Mouse (Mus musculus): ENCODE data around the gene Pola1.
"Not testable (repeated sequence)": the region's sequence is repeated elsewhere in the genome, so short reads cannot be mapped to it uniquely, and the experiment has no call there.

Gene Pola1

DNA sequence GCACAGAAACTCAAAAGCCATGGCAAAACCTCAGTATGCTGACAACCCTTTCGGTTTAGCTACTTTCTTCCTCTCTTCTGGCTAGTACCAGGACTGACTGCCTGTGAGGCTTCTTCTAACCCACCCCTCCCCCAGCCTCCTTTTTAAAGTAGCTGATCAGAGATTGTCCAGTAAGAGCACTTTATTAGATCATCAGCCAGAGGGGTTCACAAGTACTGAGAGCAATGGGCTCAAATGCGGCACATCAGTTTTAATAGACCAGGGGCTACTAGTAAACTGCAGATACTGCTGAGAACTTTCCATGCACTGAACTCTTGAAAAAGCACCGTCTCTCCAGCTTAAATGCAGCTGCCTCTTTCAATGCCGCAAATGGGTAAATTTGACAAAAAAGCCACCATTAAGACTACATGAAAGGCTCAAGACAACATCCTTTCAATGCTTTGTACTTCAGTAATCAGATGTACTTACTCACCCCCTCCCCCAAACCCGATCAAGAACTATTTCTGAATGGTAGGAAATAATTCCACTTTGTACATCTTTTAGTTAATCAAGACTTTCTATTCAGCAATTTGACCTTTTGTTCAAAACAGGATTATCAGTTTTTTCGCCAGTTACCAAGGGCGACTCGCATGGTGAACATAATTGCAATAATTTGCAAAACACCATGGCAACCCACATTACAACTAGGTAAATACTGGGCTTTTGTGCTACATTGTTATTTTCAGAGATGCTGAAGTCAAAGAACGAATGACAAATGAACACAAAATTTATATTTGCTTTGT, 202.8 kb downstream of the Pola1 start:
- no peak for DNase-seq

DNA sequence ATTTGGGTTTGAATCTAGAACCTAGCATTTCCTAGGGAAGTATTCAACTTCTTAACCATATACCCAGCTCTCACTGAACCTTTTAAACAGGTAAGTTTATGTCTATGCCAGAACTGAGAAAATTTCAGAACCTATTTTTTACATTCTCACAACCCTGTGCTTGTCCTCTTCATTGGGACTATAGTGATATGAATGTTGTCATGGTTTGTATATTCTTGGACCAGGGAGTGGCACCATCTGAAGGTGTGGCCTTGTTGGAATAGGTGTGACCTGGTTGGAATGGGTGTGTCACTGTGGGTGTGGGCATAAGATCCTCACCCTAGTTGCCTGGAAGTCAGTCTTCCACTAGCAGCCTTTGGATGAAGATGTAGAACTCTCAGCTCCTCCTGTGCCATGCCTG, 231.1 kb downstream of the Pola1 start:
- not testable (repeated sequence) for DNase-seq

DNA sequence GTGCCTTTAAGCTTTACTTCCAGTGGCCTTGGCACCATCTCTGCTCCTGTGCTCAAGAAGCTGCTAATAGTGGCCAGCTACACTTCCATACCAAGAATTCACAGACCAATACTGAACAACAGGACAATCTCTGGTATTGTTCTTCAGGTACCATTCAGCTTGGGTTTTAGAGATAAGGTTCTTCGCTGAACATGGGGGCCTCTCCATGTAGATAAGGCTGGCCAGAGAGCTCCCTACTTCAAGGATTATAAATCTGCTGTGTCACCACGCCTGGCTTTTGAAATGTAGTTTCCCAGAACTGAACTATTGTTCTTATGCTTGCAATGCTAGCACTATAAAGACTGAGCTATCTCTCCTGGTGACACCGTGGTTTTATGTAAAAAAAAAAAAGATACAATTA, 234.9 kb downstream of the Pola1 start:
- no peak for DNase-seq

DNA sequence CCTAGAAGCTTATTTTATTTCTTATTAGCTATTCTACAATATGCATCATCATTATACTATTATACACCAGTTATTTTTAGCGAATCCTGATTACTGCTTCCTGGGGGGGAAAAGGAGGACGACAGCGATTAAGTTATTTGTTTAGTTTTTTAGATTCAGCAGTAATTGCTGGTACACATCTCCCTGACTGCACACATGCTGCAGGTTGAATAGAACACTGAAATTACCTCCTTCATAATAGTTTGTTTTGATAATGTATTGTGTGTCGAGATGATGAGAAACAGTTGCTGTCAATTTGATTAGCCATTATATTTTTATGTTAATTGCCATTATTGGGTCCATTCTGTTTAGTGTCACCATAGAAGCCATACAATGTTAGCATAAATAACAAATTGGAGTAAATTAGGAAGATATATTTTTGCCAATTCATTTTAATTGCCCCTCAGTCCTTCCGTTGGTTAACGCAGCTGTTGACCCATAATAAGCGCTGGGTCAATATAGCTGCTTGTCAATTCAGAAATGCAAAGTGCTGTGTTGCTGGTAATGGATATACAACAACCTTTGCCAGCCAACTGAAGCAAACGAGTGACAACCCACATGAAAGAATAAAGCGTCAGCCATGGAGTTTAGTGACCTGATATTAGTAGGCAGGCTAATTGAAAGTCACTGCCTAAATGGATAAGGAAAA, 254.5 kb downstream of the Pola1 start:
- no peak for DNase-seq

DNA sequence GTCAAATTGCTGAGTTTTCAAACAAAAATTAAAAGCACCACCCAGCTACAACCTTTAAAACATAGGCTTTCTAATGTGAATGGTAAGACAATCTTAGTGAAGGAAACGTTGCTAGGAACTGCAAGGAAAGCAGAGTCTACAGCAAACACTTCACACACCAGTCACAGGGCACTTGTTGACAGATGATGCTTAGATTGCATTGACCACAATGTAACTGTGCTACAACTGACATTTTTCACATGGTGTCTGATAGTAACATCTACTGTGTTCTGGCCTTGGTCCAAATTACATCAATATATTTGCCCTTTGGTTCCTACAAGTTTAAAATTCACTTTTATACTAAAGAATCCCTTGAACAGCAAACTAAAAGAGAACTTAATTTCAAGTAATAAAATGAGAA, 258.5 kb downstream of the Pola1 start:
- no peak for DNase-seq

DNA sequence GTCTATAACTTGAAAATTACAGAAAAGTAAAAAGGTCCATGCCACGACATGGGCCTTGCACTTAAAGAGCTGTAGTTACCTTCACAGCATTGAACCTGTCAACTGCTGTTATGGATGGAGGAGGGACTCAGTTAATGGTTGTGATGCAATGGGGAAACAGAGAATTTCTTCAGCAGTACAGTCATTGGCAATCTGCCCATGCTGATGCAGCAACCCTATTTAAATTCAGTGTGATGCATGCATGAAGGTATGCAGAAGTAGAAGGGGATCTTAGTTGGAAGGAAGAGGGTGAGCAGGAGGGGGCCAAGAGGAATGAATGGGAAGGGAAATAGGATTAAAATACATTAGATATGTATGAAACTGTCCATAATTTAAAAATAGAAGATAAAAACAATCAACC, 262.2 kb downstream of the Pola1 start:
- no peak for DNase-seq

DNA sequence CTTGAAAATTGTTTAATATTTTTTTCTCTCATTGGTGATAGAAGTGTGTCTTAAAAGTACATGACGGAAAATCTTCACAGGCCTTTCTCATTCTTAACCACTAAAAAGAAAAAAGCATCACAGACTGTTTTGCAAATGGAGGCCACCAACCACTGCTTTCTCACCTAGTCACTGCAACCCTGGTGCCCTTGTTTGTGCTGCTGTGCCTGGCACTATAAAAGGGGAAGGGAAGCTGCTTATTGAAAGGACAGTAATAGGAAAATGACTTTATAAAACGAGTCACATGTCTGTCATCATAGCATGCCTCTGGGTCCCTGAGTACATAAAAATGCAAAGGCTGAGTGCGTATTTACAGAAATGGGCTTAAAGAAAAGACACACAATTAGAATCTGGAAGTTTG, 263.7 kb downstream of the Pola1 start:
- no peak for DNase-seq

DNA sequence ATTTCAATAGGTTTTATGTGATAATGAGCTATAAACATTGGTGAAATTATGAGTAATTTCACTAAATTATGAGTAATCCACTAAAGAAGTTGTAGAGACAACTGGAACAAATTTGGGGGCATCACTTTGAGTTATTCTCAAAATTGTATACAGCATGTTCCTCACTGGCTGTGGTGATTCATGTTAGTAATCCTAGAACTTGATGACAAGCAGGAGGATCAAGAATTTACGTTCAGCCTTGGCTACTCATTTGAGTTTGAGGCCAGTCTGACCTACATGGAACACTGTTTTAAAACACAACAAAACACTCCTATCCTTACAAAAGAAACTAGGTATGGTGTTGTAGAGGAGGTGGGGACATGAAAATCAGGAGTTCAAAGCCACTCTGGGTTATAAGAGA, 310.6 kb downstream of the Pola1 start:
- no peak for DNase-seq

DNA sequence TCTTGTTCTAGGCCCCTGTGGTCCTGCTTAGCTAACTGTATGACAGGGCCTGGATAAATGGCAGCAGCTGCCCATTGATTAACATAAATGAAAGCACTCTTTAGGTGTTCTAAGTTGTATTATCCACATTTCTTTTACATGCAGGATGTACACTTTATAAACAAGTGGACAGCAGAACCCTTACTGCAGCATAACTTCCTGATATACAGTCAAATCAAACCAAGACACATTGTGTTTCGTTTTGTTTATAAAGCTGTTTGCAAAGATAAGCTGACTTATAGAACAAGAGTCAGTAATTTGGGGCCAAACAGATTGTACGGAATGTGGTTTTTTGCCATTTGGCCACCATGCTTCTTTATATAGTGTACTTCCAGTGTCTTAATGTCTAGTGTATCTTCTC, 312.0 kb downstream of the Pola1 start:
- DNase-seq: no peak

DNA sequence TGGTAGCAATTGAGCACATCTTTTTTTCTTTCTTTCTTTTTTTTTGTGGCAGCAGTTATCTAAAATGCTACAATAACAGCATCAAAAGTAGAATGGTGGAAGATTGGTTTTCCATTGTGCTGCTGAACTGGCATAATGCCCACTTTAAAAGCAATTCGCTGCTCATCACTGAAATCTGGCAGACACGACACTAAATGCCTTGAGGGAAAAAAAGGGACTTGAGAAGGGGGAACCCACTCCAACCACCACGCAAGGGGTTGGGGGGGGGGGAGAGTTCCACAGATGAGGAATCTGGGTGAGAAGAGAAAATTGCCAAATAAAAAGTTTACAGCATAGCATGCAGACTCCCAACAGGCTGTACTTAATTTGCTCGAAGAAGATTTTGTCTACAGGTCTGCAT, 314.4 kb downstream of the Pola1 start:
- DNase-seq: no peak

DNA sequence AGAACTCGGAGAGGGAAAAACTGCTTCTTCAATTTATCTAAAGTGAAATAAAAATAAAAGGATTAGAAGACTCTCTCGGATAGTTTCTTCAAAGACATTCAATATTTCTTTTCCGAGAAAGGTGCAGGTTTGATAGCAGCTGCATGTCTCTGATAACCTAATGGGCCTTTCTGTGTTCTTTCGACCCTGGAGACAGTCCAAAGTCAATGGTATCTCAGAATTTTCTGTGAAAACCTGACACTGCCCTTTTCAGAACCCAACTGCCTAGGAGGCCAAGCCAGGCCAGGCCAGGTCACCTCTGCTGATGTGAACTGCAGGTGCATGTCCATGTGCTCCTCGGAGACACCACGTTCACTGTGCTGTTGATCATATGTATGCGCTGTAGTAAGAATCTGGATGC, 326.2 kb downstream of the Pola1 start:
- no peak for DNase-seq

DNA sequence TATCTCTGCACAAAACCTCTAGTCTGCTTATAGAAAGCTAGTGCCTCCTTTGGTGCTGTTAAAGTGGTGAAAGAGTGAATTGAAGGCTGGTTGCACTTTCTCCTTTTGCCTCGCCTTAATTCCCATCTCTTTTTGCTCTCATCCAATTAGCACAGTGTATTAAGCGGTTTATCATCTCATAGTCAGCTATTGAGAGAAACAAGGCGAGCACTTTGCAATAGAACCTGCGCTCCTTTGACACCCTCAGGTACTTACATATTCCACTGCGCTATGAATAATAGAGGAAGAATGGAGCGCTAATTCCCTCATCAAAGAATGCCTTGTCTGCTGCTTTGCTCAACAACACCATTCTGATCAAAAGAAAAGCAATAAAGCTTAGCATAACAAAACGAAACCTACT, 330.2 kb downstream of the Pola1 start:
- DNase-seq: no peak

DNA sequence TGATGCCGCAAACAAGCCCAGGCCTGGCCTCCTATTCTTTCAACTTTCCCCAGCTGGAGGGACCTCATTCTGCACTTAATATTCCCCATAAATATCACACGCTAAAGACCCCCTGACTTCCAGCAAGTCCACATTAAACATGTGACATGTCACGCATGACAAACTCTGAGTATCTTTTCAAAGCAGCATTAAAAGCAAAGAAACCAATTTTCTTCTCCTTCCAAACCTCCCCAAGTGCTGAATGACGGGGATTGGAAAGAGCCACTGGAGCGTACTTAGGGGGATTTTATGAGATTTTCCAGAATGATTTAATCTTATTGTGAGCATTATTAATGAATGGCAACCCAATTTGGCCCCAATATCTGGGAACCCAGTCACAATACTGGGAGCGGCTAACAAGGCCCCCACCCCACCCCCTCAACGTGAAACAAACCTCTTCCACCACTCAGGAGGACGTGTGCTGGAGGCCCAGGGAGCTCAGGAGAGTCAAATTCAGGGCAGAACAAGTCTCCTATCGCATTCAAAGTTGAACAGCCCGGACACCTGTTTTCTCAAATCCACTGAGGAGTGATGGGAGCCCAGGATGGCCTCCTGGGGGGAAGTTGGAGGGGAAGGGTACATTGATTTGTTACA, 331.7 kb downstream of the Pola1 start:
- DNase-seq: no peak

DNA sequence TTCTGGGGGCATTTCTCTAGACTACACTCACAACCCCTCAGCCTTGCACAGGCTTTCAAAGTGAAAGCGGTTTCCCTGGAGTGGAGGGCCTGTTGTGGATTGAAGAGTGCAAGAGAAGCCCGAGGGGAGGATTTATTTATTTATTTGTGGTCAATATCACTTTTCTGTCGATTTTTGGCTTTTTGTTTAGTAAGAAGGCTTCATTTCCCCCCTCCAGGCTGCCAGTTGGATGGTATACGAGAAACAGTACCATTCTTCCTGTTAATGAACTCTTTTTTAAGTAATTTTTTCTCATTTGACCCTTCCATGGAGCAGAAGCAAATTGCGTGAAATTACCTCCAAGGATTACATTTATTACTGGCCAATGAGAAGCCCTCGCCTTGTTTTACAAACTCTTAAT, 332.2 kb downstream of the Pola1 start:
- no peak for DNase-seq

DNA sequence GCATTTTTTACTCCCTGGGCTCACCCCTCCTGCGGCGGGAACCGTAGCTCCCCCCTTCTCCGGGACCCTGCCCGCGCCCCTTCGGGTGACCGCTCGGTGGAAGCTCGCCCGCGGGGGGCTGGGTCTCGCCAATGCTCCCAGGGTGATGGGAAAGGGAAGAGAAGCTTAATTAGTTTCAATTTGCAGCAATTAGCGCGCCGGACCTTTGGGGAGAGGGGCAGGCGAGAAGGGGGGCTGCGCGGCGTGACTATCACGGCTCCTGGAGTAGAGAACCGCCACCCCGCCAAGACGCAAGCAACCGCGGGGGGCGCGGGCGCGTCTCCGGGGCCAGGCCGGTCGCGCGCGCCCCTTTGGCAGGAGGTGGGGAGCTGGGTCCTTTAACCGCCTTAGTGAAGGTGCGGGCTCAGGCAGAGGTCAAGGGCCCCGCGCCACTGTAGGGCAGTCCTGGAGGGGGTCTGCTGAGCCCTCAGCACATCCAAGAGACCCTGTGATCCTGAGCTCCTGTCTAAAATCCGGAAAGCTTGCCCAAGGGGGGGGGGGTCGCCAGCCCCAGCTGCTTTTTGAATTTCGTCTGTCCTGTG, 332.8 kb downstream of the Pola1 start:
- DNase-seq: no peak

DNA sequence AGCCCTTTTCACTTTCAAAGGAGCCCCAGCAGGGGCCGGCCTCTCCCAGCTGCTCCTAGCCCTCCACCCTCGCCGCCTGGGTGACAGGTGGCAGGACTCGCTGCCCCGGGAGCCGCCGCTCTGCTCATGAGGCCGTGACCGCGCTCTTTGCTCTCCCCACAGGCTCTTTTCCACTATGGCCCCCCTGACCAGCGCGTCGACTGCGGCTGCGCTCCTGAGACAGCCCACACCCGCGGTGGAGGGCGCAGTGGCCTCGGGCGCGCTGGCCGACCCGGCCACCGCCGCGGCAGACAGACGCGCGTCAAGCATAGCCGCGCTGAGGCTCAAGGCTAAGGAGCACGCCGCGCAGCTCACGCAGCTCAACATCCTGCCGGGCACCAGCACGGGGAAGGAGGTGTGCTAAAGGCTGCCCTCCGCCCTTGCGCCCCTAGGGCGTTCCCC, 334.9 kb downstream of the Pola1 start:
- no peak for DNase-seq

DNA sequence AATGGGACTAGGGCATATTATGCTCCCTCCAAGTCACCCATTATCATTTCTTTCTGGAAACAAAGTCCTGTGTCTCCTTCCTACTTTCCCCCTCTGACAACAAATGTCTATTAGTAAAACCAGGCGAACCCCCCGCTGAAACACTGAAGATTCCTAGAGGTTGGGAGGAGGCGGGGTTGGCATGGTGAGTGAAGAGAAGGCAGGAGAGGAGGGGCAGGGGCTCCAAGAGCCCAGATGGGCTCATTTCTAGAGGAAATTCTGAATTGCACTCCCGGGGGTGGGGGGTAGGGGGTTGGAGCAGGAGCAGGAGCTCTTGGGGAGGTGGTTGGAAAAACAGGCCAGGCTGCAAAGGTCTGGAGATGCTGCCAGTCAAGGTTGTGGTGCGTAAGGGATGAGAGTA, 336.1 kb downstream of the Pola1 start:
- DNase-seq: no peak

DNA sequence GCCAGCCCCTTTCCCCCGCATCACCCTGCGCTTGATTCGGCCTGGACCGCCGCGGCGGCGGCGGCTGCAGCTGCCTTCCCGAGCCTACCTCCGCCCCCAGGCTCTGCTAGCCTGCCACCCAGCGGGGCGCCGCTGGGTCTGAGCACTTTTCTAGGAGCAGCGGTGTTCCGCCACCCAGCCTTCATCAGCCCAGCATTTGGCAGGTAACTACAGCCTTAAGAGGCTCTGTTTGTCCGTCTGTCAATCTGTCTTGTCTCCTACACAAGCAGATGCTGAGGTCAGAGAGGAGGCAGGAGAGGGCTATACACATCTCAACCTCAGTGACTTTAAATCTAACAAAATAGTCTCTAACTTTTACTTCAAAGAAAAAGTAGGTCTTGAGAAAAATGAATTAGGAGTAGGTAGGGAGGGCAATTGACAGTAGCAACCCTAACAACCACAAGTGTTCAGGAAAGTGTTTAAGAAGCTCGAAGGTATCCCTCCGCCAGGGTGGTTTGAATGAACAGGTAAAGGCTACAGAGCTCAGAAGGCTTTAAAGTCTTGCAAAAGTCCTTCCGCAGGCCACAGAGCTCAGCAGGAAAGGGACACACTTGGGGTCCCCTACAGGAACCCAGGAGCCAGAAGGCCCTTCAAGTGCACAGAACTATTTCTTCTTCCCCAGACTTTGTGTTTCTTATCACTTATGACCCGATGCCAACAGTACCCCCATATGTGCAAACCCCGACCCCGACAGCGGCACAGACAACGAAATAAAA, 337.0 kb downstream of the Pola1 start:
- DNase-seq: no peak

DNA sequence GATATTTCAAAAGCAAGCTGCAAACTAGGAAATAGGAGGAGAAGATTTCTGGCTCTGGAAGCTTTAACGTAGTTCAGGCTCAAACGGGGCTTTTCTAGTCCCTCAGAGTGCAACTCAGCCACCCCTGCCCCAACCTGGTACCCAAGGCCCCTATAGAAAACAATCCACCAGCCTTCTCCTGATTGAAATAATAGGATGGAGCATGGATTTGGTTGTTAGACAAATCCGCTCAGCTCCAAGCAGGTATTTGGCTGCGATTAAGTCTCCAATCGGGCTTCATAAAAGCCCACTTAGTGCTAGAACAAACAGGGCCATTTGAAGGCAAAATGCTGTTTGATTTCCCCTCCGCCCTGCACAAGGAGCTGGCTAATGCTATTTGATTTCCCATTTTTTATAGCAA, 339.9 kb downstream of the Pola1 start:
- DNase-seq: no peak

DNA sequence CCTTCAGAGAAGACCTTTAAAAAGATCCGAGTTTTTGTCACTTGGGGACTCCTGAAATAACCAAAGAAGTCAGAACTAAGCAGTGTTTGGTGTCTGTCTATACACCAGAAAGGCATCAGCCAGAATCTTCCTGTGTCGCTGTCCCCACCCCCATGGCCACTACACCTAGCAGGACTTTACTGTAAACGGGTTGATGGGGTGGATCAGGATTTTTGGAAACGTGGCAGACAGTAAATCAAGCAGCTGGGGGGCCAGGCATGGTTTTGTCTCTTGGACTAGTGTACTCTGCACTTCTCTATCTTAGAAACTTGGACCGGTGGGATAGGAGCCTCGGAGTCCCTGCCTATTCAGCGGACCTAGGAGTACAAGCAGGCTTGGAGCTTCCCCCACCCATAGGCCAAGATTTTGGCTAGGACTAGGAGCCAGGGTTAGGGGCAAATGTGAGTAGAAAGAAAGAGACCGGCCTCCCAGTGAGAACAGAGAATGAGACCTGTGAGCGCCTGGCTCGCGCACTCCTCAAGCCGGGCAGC, 342.0 kb downstream of the Pola1 start:
- DNase-seq: no peak

DNA sequence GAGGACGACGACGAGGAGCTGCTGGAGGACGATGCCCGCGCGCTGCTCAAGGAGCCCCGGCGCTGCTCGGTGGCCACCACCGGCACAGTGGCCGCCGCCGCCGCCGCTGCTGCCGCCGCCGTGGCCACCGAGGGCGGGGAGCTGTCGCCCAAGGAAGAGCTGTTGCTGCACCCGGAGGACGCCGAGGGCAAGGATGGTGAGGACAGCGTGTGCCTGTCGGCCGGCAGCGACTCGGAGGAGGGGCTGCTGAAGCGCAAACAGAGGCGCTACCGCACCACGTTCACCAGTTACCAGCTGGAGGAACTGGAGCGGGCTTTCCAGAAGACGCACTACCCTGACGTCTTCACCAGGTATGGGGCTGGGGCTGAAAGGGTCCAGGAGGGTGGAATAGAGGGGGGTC, 342.9 kb downstream of the Pola1 start:
- no peak for DNase-seq

DNA sequence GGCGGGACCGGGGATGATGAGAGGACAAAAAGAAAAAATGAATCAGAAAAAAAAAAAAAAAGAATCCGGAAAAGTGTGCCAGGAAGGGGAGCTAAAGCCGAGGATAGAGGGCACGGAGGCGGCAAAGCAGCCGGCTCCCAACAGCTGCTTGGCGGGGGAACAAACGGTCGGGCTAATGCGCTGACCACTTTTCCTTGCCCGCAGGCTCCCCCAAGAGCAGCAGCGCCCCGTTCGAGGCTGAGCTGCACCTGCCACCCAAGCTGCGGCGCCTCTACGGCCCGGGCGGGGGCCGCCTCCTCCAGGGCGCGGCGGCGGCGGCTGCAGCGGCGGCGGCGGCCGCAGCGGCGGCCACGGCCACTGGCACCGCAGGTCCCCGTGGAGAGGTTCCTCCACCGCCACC, 343.6 kb downstream of the Pola1 start:
- DNase-seq: no peak

Measured in thymus, postnatal 25 days (tissue).